In genomic region chr11:97308806-97309450, GRCm38 (mm10) we compare ENCODE assay signal across 8 mouse cellular contexts. TPM values are rescaled to one million over a fixed set of nuclear protein-coding genes. Genes with fewer than 3 reads are reported as not detected.
DNase-seq lines count a peak whose midpoint lies in the region; ATAC-seq and TF ChIP-seq lines count a peak whose summit lies in the region.

No protein-coding gene starts in this region.

- WGBS in heart, embryonic 13.5 days, result 31% methylated on average over 3 of the region's 3 CpGs
- 63% methylated on average over 3 of the region's 3 CpGs for WGBS in hindbrain, embryonic 12.5 days
- WGBS in midbrain, embryonic 10.5 days, result 55% methylated on average over 3 of the region's 3 CpGs

- no peaks in the 10 kb centered on the region for H3K9me3 ChIP-seq in heart, embryonic 13.5 days
- no peaks in the 10 kb centered on the region for H3K9me3 ChIP-seq in ES-E14 (ENCODE audit: control insufficient read depth, insufficient read depth, low read depth, low read length)
- no peaks in the 10 kb centered on the region for H3K9me3 ChIP-seq in hindbrain, embryonic 12.5 days (replicated peaks)
- no peaks in the 10 kb centered on the region for H3K9me3 ChIP-seq in midbrain, embryonic 10.5 days (replicated peaks)

- H3K4me3 ChIP-seq in heart, embryonic 13.5 days, result peak overlapping the region; percentile 51
- H3K4me3 ChIP-seq in ES-E14 (ENCODE audit: insufficient read depth in 1 of 2, low read depth in 1 of 2, low read length in 2 of 2, poor library complexity in 1 of 2, severe bottlenecking in 1 of 2), result peak overlapping the region; percentile 67 to 74
- H3K4me3 ChIP-seq in hindbrain, embryonic 12.5 days, result peak overlapping the region; percentile 26; the same call in 1 of the 2 replicates
- H3K4me3 ChIP-seq in midbrain, embryonic 10.5 days, result peak overlapping the region; percentile 59

- DNase-seq in heart, postnatal 36 days, result no peak
- no peak for DNase-seq in ES-E14 (ENCODE audit: low read depth, low spot score)
- no peak for DNase-seq in midbrain, embryonic 10.5 days (ENCODE audit: low spot score)
- no peak for DNase-seq in left cerebral cortex, postnatal 36 days (ENCODE audit: low spot score in 2 of 2)
- no peak for DNase-seq in cerebellum, postnatal 4 days (ENCODE audit: low spot score in 2 of 2)
- DNase-seq in gastrocnemius, postnatal 25 days, result no peak

- in situ Hi-C loops in ES-E14 (cut with MboI; ENCODE audit: low sequenced_read_pairs in 2 of 2, unreplicated experiment in 2 of 2), result no loop called here

- H3K27ac ChIP-seq in heart, embryonic 13.5 days (replicated peaks), result peak overlapping the region; percentile 84
- H3K27ac ChIP-seq in ES-E14 (ENCODE audit: insufficient read depth, low read depth, low read length, poor library complexity, severe bottlenecking), result peak overlapping the region; percentile 93
- H3K27ac ChIP-seq in hindbrain, embryonic 12.5 days, result no peak overlapping the region
- peak overlapping the region; percentile 79; the same call in 1 of the 2 replicates for H3K27ac ChIP-seq in midbrain, embryonic 10.5 days (replicated peaks)

- H3K27me3 ChIP-seq in heart, embryonic 13.5 days (replicated peaks), result no peaks in the 10 kb centered on the region
- H3K27me3 ChIP-seq in hindbrain, embryonic 12.5 days, result peaks cover 8% of the 10 kb centered on the region; the same call in 1 of the 2 replicates
- H3K27me3 ChIP-seq in midbrain, embryonic 10.5 days (ENCODE audit: low read depth, poor library complexity, severe bottlenecking), result peaks cover 18% of the 10 kb centered on the region; the same call in 1 of the 2 replicates

- peaks cover 27% of the 10 kb centered on the region for H3K4me1 ChIP-seq in heart, embryonic 13.5 days
- peaks cover 5 to 6% of the 10 kb centered on the region in 2 experiments; a peak in 2 of 4 replicates for H3K4me1 ChIP-seq in ES-E14 (ENCODE audit: control insufficient read depth in 2 of 2, insufficient read depth in 2 of 2, low read length in 2 of 2, poor library complexity in 1 of 2)
- H3K4me1 ChIP-seq in hindbrain, embryonic 12.5 days, result peaks cover 19% of the 10 kb centered on the region
- peaks cover 26% of the 10 kb centered on the region for H3K4me1 ChIP-seq in midbrain, embryonic 10.5 days

- peak overlapping the region; percentile 72 for H3K4me2 ChIP-seq in heart, embryonic 13.5 days
- H3K4me2 ChIP-seq in hindbrain, embryonic 12.5 days (replicated peaks), result peak overlapping the region; percentile 59; the same call in 1 of the 2 replicates

- ATAC-seq in heart, embryonic 13.5 days (ENCODE audit: extremely low read depth, insufficient number of reproducible peaks, low FRiP score, low TSS enrichment), result no peak
- ATAC-seq in hindbrain, embryonic 12.5 days (ENCODE audit: low FRiP score), result no peak

- H3K36me3 ChIP-seq in heart, embryonic 13.5 days, result no peaks in the 10 kb centered on the region
- no peaks in the 10 kb centered on the region for H3K36me3 ChIP-seq in ES-E14 (ENCODE audit: control insufficient read depth, insufficient read depth, low read length, poor library complexity, severe bottlenecking)
- no peaks in the 10 kb centered on the region for H3K36me3 ChIP-seq in hindbrain, embryonic 12.5 days
- no peaks in the 10 kb centered on the region for H3K36me3 ChIP-seq in midbrain, embryonic 10.5 days

- peak overlapping the region; percentile 83 for H3K9ac ChIP-seq in heart, embryonic 13.5 days
- H3K9ac ChIP-seq in ES-E14 (ENCODE audit: insufficient read depth, low read depth, low read length, poor library complexity, severe bottlenecking), result peak overlapping the region; percentile 84
- 0 out of 2 replicates have a peak overlapping the region, but pooled peaks have one; percentile 50 for H3K9ac ChIP-seq in hindbrain, embryonic 12.5 days

- intact Hi-C loops in heart, postnatal 36 days (cut with DNase I), result no loop called here
- intact Hi-C loops in left cerebral cortex, postnatal 36 days (cut with DNase I), result no loop called here

TF ChIP-seq in ES-E14, 5 proteins besides CTCF, POLR2A, EP300 and RAD21:
- no peak for TF ChIP-seq ZNF384 (IDR thresholded peaks at IDR 0.05; ENCODE audit: low read depth, low read length)
- no peak for TF ChIP-seq CHD2 (IDR thresholded peaks at IDR 0.05; ENCODE audit: low read depth, low read length)
- no peak for TF ChIP-seq HCFC1 (IDR thresholded peaks at IDR 0.05; ENCODE audit: borderline replicate concordance, insufficient read depth, low read length)
- no peak for TF ChIP-seq ZC3H11A (IDR thresholded peaks at IDR 0.05; ENCODE audit: borderline replicate concordance, low read depth, low read length)
- no peak for TF ChIP-seq MAFK (IDR thresholded peaks at IDR 0.05; ENCODE audit: insufficient read depth, low read depth, low read length)

RNA-seq across cellular contexts. Expression of gene Mrpl45, which starts 6.6 kb away (rescaled TPM):
- polyA plus RNA-seq in heart, embryonic 13.5 days (2015; fragmentation: Nextera tagmentation; extraction: Ambion mirVana), result 51.7 and 56.7 TPM in 2 replicates
- total RNA-seq in heart, postnatal 36 days (2021), result 10 to 100 TPM; 55.3 to 65.3 TPM
- 53.8 and 76.8 TPM in 2 replicates for total RNA-seq in ES-E14 (2012; rRNA removed)
- 44.9 and 45.6 TPM in 2 replicates for polyA plus RNA-seq in hindbrain, embryonic 12.5 days (2016; fragmentation: Nextera tagmentation; extraction: Ambion mirVana)
- 61.7 and 69.5 TPM in 2 replicates for polyA plus RNA-seq in midbrain, embryonic 10.5 days (2016; fragmentation: Nextera tagmentation; extraction: Ambion mirVana)
- 10 to 100 TPM; 23.3 to 30.2 TPM for total RNA-seq in left cerebral cortex, postnatal 36 days (2021)
- total RNA-seq in gastrocnemius, postnatal 25 days (2021), result 10 to 100 TPM; 34.3 to 41.6 TPM

RNA-seq across cellular contexts. Expression of gene Npepps, which starts 28.5 kb away (rescaled TPM):
- 83.5 and 85.4 TPM in 2 replicates for polyA plus RNA-seq in heart, embryonic 13.5 days (2015; fragmentation: Nextera tagmentation; extraction: Ambion mirVana)
- 10 to 100 TPM; 79.6 to 87.6 TPM for total RNA-seq in heart, postnatal 36 days (2021)
- 86.1 and 107 TPM in 2 replicates for total RNA-seq in ES-E14 (2012; rRNA removed)
- polyA plus RNA-seq in hindbrain, embryonic 12.5 days (2016; fragmentation: Nextera tagmentation; extraction: Ambion mirVana), result 119 and 133 TPM in 2 replicates
- polyA plus RNA-seq in midbrain, embryonic 10.5 days (2016; fragmentation: Nextera tagmentation; extraction: Ambion mirVana), result 108 and 114 TPM in 2 replicates
- 100 to 1,000 TPM; 122 to 156 TPM for total RNA-seq in left cerebral cortex, postnatal 36 days (2021)
- total RNA-seq in gastrocnemius, postnatal 25 days (2021), result 10 to 100 TPM; 49.7 to 60.0 TPM

RNA-seq across cellular contexts. Expression of gene Gpr179, which starts 42.9 kb away (rescaled TPM):
- 0.03 and 0.04 TPM in 2 replicates for polyA plus RNA-seq in heart, embryonic 13.5 days (2015; fragmentation: Nextera tagmentation; extraction: Ambion mirVana)
- total RNA-seq in heart, postnatal 36 days (2021), result under 1 TPM; 0.08 to 0.11 TPM
- 0.31 and 0.53 TPM in 2 replicates for total RNA-seq in ES-E14 (2012; rRNA removed)
- 0.17 and 0.22 TPM in 2 replicates for polyA plus RNA-seq in hindbrain, embryonic 12.5 days (2016; fragmentation: Nextera tagmentation; extraction: Ambion mirVana)
- polyA plus RNA-seq in midbrain, embryonic 10.5 days (2016; fragmentation: Nextera tagmentation; extraction: Ambion mirVana), result 0.05 and 0.09 TPM in 2 replicates
- under 1 TPM; 0.39 to 0.52 TPM for total RNA-seq in left cerebral cortex, postnatal 36 days (2021)
- total RNA-seq in gastrocnemius, postnatal 25 days (2021), result under 1 TPM in 1 of 2 experiments, not detected in 1; 0.03 TPM

RNA-seq across cellular contexts. Expression of gene Socs7, which starts 53.4 kb away (rescaled TPM):
- polyA plus RNA-seq in heart, embryonic 13.5 days (2015; fragmentation: Nextera tagmentation; extraction: Ambion mirVana), result 3.2 and 3.4 TPM in 2 replicates
- 10 to 100 TPM; 18.3 to 19.6 TPM for total RNA-seq in heart, postnatal 36 days (2021)
- 14.3 and 14.5 TPM in 2 replicates for total RNA-seq in ES-E14 (2012; rRNA removed)
- 7.0 and 9.1 TPM in 2 replicates for polyA plus RNA-seq in hindbrain, embryonic 12.5 days (2016; fragmentation: Nextera tagmentation; extraction: Ambion mirVana)
- 3.6 and 4.6 TPM in 2 replicates for polyA plus RNA-seq in midbrain, embryonic 10.5 days (2016; fragmentation: Nextera tagmentation; extraction: Ambion mirVana)
- total RNA-seq in left cerebral cortex, postnatal 36 days (2021), result 10 to 100 TPM; 78.0 to 87.2 TPM
- 10 to 100 TPM; 38.9 to 39.2 TPM for total RNA-seq in gastrocnemius, postnatal 25 days (2021)
